Mouse (Mus musculus) left cerebral cortex, postnatal 14 days (tissue): ENCODE measurements around the gene Clic5. TPM values are rescaled to one million over a fixed set of nuclear protein-coding genes. Genes with fewer than 3 reads are reported as not detected.
"Not testable (repeated sequence)": the region's sequence is repeated elsewhere in the genome, so short reads cannot be mapped to it uniquely, and the experiment has no call there.

Experiments used
- DNase-seq, 2 experiments: peaks; one replicate each; pipeline ENCODE4 v3.0.0; 2021 to 2022; ENCODE audit warnings: low spot score in 2 of 2, mixed read lengths in 1 of 2
- intact Hi-C: fragments of 180-260 bp; cut with DNase I; formaldehyde crosslinking; loops from one replicate; pipeline ENCODE4 v1.15.1; 2025
- long read RNA-seq, 2 experiments: library from polyadenylated mRNA; stranded (forward); transcript quantifications; one replicate each; pipeline ENCODE4 v2.0.0; 2021
- total RNA-seq, 2 experiments: library from RNA; stranded (reverse); gene quantifications; 2 replicates each; pipeline ENCODE4 v1.2.3; 2021

The Clic5 gene
- total RNA-seq, result 1 to 10 TPM; 3.1 to 3.3 TPM
- long read RNA-seq, experiment 1, full-length matches to known transcripts, result 4 of 7 reads
- long read RNA-seq, experiment 1, partial matches to known transcripts, result 1 of 7 reads
- long read RNA-seq, experiment 1, other reads (novel, unspliced or antisense), result 2 of 7 reads
- long read RNA-seq, experiment 2, full-length matches to known transcripts, result 3 of 3 reads
- long read RNA-seq, experiment 2, partial matches to known transcripts, result 0 of 3 reads
- long read RNA-seq, experiment 2, other reads (novel, unspliced or antisense), result 0 of 3 reads

GRCm38 (mm10) chr17:44188042-44188768 is at the start of gene Clic5:
TSS of gene Clic5 (plus strand) at chr17:44188584.
- DNase-seq, result no peak
- intact Hi-C loops, result no loop called here

- intact Hi-C loops, result no loop called here
- DNase-seq, result no peak
Measured at GRCm38 (mm10) chr17:44145806-44146205, 42.6 kb upstream of the Clic5 start.

- intact Hi-C loops, result no loop called here
Measured at GRCm38 (mm10) chr17:44148109-44148846, 40.1 kb upstream of the Clic5 start.

DNA sequence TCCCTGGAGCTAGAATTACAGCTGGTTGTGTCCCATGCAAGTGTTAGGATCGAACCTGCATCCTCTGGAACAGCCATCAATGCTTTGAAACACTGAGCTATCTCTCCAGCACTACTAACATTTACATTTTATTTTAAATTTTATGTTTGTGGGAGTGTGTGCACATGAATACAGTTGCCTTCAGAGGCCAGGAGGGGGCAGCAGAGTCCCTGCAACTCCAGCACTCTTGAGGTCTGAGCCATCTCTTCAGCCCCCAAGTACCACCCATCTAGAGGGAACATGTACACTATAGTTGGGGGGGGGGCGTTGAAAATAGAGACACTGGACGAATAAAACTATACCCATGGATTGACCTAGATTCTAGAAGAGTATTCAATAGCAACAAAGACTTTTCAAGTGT is 37.3 kb upstream of the Clic5 start:
- intact Hi-C loops, result loop anchor here (1.0 kb wide), 1 partner anchor 105 kb away; no protein-coding TSS in a partner anchor
- DNase-seq, result peak; percentile 7 to 38

More at GRCm38 (mm10) chr17:44148109-44148846, 40.1 kb upstream of the Clic5 start:
- DNase-seq, result no peak

DNA sequence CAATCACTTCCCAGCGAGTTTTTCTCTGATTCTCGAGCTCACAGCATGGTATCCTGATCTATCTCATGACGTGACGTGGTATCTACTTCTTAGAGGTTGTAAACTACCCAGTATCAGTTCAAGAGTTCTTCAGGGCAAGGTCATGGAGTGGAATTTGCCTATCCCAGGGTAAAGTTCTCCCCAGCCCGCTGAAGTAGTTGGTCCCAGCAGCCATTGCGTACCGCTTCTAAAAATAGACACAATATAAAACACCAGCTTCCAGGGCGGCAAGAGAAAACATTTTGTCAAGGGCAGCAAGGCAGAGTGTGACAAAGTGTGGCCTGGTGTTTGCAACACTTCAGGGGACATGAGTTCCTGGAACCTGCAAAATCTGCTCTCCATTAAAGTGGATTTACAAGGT is 36.5 kb upstream of the Clic5 start:
- no peak for DNase-seq
- intact Hi-C loops, result loop anchor here (1.0 kb wide), 1 partner anchor 104 kb away; no protein-coding TSS in a partner anchor

- intact Hi-C loops, result no loop called here
- no peak for DNase-seq
Measured at GRCm38 (mm10) chr17:44153871-44154270, 34.5 kb upstream of the Clic5 start.

DNA sequence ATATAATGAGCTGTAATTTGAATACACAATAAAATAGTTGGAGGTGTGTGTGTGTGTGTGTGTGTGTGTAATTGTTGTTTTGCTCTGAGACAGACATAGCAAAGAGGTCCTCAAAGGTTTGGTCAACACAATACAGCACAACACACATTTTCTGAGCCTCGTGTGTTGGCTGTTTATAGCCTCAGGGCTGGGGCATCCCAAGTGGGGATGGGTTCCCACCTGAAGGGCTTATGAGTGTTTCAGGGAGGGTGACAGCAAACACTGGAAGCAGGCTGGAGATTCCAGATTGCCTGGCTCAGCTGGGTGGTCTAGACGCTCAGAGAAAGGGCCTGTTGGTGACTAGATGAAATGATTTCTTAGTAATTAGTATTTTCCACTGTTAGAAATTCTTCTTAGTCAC is 33.2 kb upstream of the Clic5 start:
- intact Hi-C loops, result no loop called here
- no peak for DNase-seq

DNA sequence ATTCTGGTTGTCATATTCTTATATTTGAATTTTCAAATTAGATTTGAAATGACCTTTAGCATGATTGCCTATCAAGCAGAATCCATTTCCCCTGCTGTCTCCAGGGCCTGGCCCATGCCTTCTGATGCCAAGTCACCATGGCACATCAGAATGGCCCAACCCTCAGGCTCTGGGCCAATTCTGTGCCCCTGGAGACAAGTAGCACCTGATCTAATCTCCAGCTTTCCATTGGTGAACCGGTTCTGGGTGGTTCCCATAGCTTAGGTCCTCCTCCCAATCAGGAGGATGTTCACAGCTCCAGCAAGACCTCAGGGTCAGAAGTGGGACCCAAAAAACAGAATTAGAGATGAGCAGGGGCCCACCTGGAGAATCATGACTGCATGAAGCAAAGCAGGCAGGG is 30.2 kb upstream of the Clic5 start:
- intact Hi-C loops, result no loop called here
- no peak for DNase-seq

DNA sequence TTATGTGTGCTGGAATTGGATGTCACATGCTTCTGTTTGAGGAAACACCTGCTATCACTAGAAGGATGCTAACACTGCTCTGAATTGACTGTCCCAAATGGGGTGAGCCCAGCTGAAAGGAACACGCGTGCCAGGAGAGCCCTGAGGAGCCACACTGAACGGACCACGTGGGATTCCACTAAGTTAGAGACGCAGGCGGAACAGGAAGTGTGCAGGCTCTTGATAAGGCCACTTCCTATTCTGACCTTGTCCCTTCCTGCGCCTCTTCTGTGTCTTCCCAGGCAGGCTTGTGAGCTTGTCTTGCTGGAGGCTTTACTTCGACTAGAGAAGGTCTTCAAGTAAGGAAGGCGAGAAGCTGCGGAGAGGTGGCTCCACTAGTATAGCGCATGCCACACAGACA is 27.9 kb upstream of the Clic5 start:
- intact Hi-C loops, result no loop called here
- DNase-seq, result no peak

DNA sequence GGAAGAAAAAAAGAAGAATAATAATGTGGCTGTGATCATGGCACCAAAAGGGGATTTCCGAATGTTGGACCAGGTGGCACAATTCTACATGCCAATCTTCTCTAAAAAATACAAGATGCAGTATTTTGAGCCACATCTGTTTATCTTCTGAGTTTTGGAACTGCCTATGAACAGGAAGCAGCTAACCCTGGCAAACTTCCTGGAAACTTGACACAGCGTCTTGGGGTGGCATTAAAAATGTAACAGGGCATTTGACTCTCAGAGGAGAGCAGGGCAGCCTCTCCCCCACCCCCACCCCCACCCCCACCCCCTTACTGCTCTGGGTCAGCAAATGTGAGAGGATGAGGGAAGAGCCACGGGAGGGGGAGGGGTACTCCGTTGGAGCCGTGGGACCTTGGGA is 25.9 kb upstream of the Clic5 start:
- intact Hi-C loops, result no loop called here
- no peak for DNase-seq

- no peak for DNase-seq
- intact Hi-C loops, result no loop called here
Measured at GRCm38 (mm10) chr17:44162935-44163334, 25.4 kb upstream of the Clic5 start.

GRCm38 (mm10) chr17:44165730-44166347 is 22.5 kb upstream of the Clic5 start:
- peak in 1 of 2 experiments; percentile 17 for DNase-seq
- intact Hi-C loops, result no loop called here

- DNase-seq, result no peak
- intact Hi-C loops, result no loop called here
Measured at GRCm38 (mm10) chr17:44169676-44170075, 18.7 kb upstream of the Clic5 start.

DNA sequence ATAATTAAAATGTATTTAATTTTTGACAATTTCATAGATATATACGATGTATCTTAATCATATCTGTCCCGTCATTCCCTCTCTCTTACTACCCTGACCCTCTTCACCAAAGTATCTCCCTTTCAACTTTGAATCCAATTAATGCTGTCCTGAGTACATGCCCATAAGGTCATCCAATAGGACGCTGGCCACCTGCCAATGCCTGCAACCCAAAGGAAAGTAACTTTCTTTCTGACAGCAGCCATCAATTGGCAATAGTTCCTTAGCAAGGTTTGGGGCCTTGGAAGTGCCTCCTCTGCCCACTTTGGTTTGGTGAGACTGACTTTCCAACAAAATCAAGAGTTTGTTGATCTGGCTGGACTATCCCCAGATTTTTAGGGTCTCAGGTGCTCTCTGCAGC is 18.1 kb upstream of the Clic5 start:
- no peak for DNase-seq
- intact Hi-C loops, result no loop called here

DNA sequence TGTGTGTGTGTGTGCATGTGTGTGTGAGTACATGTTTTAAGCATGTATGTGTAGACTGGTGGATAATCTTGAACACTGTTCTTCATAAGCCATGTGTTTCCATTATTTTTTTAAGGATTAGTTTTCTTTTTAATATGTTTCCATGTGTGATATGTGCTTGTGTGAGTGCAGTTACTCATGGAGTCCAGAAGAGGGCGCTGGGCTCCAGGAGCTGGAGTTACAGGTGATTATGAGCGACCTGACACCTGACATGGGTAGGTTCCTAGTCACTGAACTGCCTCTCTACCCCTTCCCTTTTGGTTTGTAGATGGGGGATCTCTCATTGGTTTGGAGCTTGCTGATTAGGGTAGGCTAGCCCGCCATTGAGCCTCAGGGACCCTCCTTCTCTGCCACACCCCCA is 16.5 kb upstream of the Clic5 start:
- intact Hi-C loops, result no loop called here

GRCm38 (mm10) chr17:44173341-44173740 is 15.0 kb upstream of the Clic5 start:
- intact Hi-C loops, result no loop called here
- no peak for DNase-seq

More for the DNA sequence above, 16.5 kb upstream of the Clic5 start:
- DNase-seq, result no peak

DNA sequence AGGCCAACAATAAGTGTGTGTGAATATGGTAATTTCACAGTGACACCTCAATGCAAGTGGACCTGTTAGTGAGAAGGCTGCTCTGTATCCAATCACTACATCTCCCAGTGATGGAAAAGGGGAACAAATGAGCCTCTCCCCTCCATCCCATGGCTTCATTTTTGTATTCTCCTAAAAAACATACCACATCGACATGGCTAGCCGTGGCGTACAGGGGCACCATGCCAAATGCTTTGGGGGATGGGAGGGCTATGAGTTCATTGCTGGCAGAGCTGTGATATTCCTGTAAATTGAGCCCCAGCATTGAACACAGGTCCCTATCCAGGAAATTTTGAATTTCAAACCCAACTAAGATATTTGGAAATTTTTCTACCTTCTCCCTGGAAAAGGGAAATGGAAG is 11.1 kb upstream of the Clic5 start:
- intact Hi-C loops, result no loop called here

GRCm38 (mm10) chr17:44181346-44181745 is 7.0 kb upstream of the Clic5 start:
- DNase-seq, result no peak
- intact Hi-C loops, result no loop called here

More for the DNA sequence above, 11.1 kb upstream of the Clic5 start:
- no peak for DNase-seq

- DNase-seq, result no peak
- intact Hi-C loops, result no loop called here
Measured at GRCm38 (mm10) chr17:44186871-44187270, 1.5 kb upstream of the Clic5 start.

DNA sequence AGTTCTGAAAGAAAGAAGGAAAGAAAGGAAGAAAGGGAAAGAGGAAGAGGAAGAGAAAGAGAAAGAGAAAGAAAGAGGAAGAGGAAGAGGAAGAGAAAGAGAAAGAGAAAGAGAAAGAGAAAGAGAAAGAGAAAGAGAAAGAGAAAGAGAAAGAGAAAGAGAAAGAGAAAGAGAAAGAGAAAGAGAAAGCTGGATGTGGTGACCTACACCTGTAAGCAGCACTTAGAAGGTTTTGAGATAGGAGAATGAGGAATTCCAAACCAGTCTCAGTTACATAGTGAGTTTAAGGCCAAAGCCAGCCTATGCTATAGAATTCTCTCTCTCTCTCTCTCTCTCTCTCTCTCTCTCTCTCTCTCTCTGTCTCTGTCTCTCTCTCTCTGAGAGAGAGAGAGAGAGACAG is 847 bp upstream of the Clic5 start:
- DNase-seq, intact Hi-C loops: not testable (repeated sequence)
